ENCODE assay signal across 19 mouse cellular contexts in genomic region chrX:7444583-7444982, GRCm38 (mm10).
DNase-seq lines count a peak whose midpoint lies in the region; ATAC-seq and TF ChIP-seq lines count a peak whose summit lies in the region.
"Had no signal": no experiment of that assay in that cellular context is flagged by ENCODE, and none has a peak within 500 bp of the region (broad histone marks: within the 10 kb centered on the region; RNA-seq: fewer than 3 reads in every experiment).

No protein-coding gene starts in this region.

- no peak for TF ChIP-seq EP300 in heart, adult 2 months (IDR thresholded peaks at IDR 0.05; ENCODE audit: insufficient read depth, low read depth, low read length)

- TF ChIP-seq POLR2A in heart, adult 2 months (IDR thresholded peaks at IDR 0.05; ENCODE audit: insufficient read depth, low read depth, low read length) = no peak
- TF ChIP-seq POLR2A in cerebellum, adult 2 months (IDR thresholded peaks at IDR 0.05; ENCODE audit: borderline replicate concordance, insufficient read depth, low read length) = no peak

- H3K27ac ChIP-seq in heart, embryonic 11.5 days (ENCODE audit: low read depth, low read length) = peak overlapping the region; percentile 59
- H3K27ac ChIP-seq in heart, adult 2 months = no peak overlapping the region
- H3K27ac ChIP-seq in kidney, embryonic 14.5 days (ENCODE audit: low read depth, low read length) = peak overlapping the region; percentile 78
- H3K27ac ChIP-seq in neural tube, embryonic 15.5 days (replicated peaks) = no peak overlapping the region
- no peak overlapping the region for H3K27ac ChIP-seq in cerebellum, adult 2 months (ENCODE audit: insufficient read depth, low read length)
- H3K27ac ChIP-seq: forebrain, embryonic 12.5 days; hindbrain, embryonic 10.5 days; liver, embryonic 15.5 days; midbrain, embryonic 15.5 days had no signal

- no peak for TF ChIP-seq CTCF in heart, adult 2 months (IDR thresholded peaks at IDR 0.05)
- no peak for TF ChIP-seq CTCF in cerebellum, adult 2 months (IDR thresholded peaks at IDR 0.05; ENCODE audit: borderline replicate concordance, insufficient read depth, low read depth, low read length)

- H3K9me3 ChIP-seq in heart, embryonic 11.5 days (replicated peaks; ENCODE audit: control insufficient read depth, low read length) = no peaks in the 10 kb centered on the region
- H3K9me3 ChIP-seq in kidney, embryonic 14.5 days (ENCODE audit: control insufficient read depth, low read length) = no peaks in the 10 kb centered on the region
- no peaks in the 10 kb centered on the region for H3K9me3 ChIP-seq in neural tube, embryonic 15.5 days (replicated peaks)
- H3K9me3 ChIP-seq: forebrain, embryonic 12.5 days; heart, embryonic 15.5 days; hindbrain, embryonic 10.5 days; liver, embryonic 15.5 days; midbrain, embryonic 15.5 days had no signal

- intact Hi-C loops in heart, adult 2 months (cut with DNase I) = no loop called here

- H3K27me3 ChIP-seq in heart, embryonic 11.5 days (ENCODE audit: control insufficient read depth, insufficient read depth, low read length) = no peaks in the 10 kb centered on the region
- H3K27me3 ChIP-seq in heart, adult 2 months (ENCODE audit: control insufficient read depth, insufficient read depth, low read length) = no peaks in the 10 kb centered on the region
- H3K27me3 ChIP-seq in kidney, embryonic 14.5 days (ENCODE audit: control insufficient read depth, insufficient read depth, low read length) = no peaks in the 10 kb centered on the region
- H3K27me3 ChIP-seq in neural tube, embryonic 15.5 days (replicated peaks) = no peaks in the 10 kb centered on the region
- no peaks in the 10 kb centered on the region for H3K27me3 ChIP-seq in cerebellum, adult 2 months (ENCODE audit: control insufficient read depth, insufficient read depth, low read length)
- H3K27me3 ChIP-seq: forebrain, embryonic 12.5 days; heart, embryonic 15.5 days; liver, embryonic 15.5 days; midbrain, embryonic 15.5 days had no signal

- no peaks in the 10 kb centered on the region for H3K36me3 ChIP-seq in heart, embryonic 11.5 days (ENCODE audit: control insufficient read depth, insufficient read depth, low read length)
- H3K36me3 ChIP-seq in heart, adult 2 months (ENCODE audit: control insufficient read depth, insufficient read depth, low read length) = no peaks in the 10 kb centered on the region
- no peaks in the 10 kb centered on the region for H3K36me3 ChIP-seq in kidney, embryonic 14.5 days (ENCODE audit: control insufficient read depth, insufficient read depth, low read length)
- no peaks in the 10 kb centered on the region for H3K36me3 ChIP-seq in neural tube, embryonic 15.5 days
- H3K36me3 ChIP-seq: forebrain, embryonic 12.5 days; heart, embryonic 15.5 days; hindbrain, embryonic 10.5 days; liver, embryonic 15.5 days; midbrain, embryonic 15.5 days had no signal

- WGBS in heart, embryonic 11.5 days (ENCODE audit: insufficient replicate concordance) = 41% methylated on average over 6 of the region's 6 CpGs
- 61% methylated on average over 6 of the region's 6 CpGs for WGBS in heart, adult 2 months
- 49% methylated on average over 6 of the region's 6 CpGs for WGBS in kidney, embryonic 14.5 days
- 24% methylated on average over 6 of the region's 6 CpGs for WGBS in neural tube, embryonic 15.5 days
- 43% methylated on average over 6 of the region's 6 CpGs for WGBS in cerebellum, adult 2 months

- no peak overlapping the region for H3K4me3 ChIP-seq in heart, embryonic 11.5 days (ENCODE audit: low read depth, low read length)
- no peak overlapping the region for H3K4me3 ChIP-seq in heart, adult 2 months
- no peak overlapping the region for H3K4me3 ChIP-seq in kidney, embryonic 14.5 days (ENCODE audit: low read length)
- no peak overlapping the region for H3K4me3 ChIP-seq in neural tube, embryonic 15.5 days (replicated peaks)
- H3K4me3 ChIP-seq in cerebellum, adult 2 months (replicated peaks; ENCODE audit: insufficient read depth, low read depth, low read length) = no peak overlapping the region
- H3K4me3 ChIP-seq: forebrain, embryonic 12.5 days; heart, embryonic 15.5 days; hindbrain, embryonic 10.5 days; liver, embryonic 15.5 days; midbrain, embryonic 15.5 days; myocyte had no signal

- H3K9ac ChIP-seq in heart, embryonic 11.5 days (ENCODE audit: low read depth, low read length) = no peak overlapping the region
- H3K9ac ChIP-seq in heart, adult 2 months (ENCODE audit: low read depth, low read length) = no peak overlapping the region
- H3K9ac ChIP-seq in kidney, embryonic 14.5 days (ENCODE audit: low read depth, low read length) = no peak overlapping the region
- H3K9ac ChIP-seq in neural tube, embryonic 15.5 days (replicated peaks) = no peak overlapping the region
- H3K9ac ChIP-seq: forebrain, embryonic 12.5 days; heart, embryonic 15.5 days; liver, embryonic 15.5 days; midbrain, embryonic 15.5 days had no signal

- DNase-seq in heart, adult 2 months = no peak
- no peak for DNase-seq in kidney, postnatal 36 days
- peak; percentile 14 for DNase-seq in neural tube, embryonic 10.5 days (ENCODE audit: extremely low spot score, low spot score)
- DNase-seq in retina, postnatal 1 day = peak; percentile 24
- DNase-seq in cerebellum, adult 2 months = no peak
- DNase-seq: B cell, adult 2 months; cerebellum, adult 11-12 months; cerebellum, postnatal 25 days; right cerebral cortex, postnatal 4 days; thymus, postnatal 25 days had no signal

- H3K4me1 ChIP-seq in heart, embryonic 11.5 days (ENCODE audit: control insufficient read depth, insufficient read depth, low read length) = no peaks in the 10 kb centered on the region
- H3K4me1 ChIP-seq in heart, adult 2 months (ENCODE audit: control insufficient read depth, insufficient read depth, low read length) = no peaks in the 10 kb centered on the region
- H3K4me1 ChIP-seq in kidney, embryonic 14.5 days (ENCODE audit: control insufficient read depth, insufficient read depth, low read length) = peaks cover 5% of the 10 kb centered on the region; the same call in 1 of the 2 replicates
- H3K4me1 ChIP-seq in neural tube, embryonic 15.5 days = no peaks in the 10 kb centered on the region
- no peaks in the 10 kb centered on the region for H3K4me1 ChIP-seq in cerebellum, adult 2 months (ENCODE audit: control insufficient read depth, insufficient read depth, low read length)
- H3K4me1 ChIP-seq: heart, embryonic 15.5 days; liver, embryonic 15.5 days; midbrain, embryonic 15.5 days had no signal

- no peak for ATAC-seq in heart, embryonic 11.5 days (replicated peaks; ENCODE audit: insufficient number of reproducible peaks, low FRiP score, low TSS enrichment)
- peak; percentile 62; the same call in 1 of the 2 replicates for ATAC-seq in kidney, embryonic 14.5 days (ENCODE audit: low FRiP score, low TSS enrichment)
- ATAC-seq in neural tube, embryonic 15.5 days (ENCODE audit: low FRiP score) = no peak
- ATAC-seq: midbrain, embryonic 15.5 days had no signal

- no peak overlapping the region for H3K4me2 ChIP-seq in heart, embryonic 11.5 days
- peak overlapping the region; percentile 17; the same call in 1 of the 2 replicates for H3K4me2 ChIP-seq in kidney, embryonic 14.5 days (replicated peaks; ENCODE audit: low read depth, low read length)
- H3K4me2 ChIP-seq in neural tube, embryonic 15.5 days = no peak overlapping the region
- H3K4me2 ChIP-seq: forebrain, embryonic 12.5 days; heart, embryonic 15.5 days; liver, embryonic 15.5 days; midbrain, embryonic 15.5 days had no signal

- H3K79me2 ChIP-seq in heart, adult 2 months (replicated peaks; ENCODE audit: control insufficient read depth, insufficient read depth, low read length) = no peaks in the 10 kb centered on the region

Comparison
In these comparisons a context has a peak if more than half of its experiments do, and no peak if none do; other contexts are left out.
1. H3K27ac ChIP-seq: peak in heart, embryonic 11.5 days (single experiment) and kidney, embryonic 14.5 days (single experiment); none in heart, adult 2 months (single experiment), neural tube, embryonic 15.5 days (single experiment) and cerebellum, adult 2 months (single experiment).
2. DNase-seq: peak in neural tube, embryonic 10.5 days (single experiment) and retina, postnatal 1 day (single experiment); none in heart, adult 2 months (0 of 2), kidney, postnatal 36 days (0 of 2) and cerebellum, adult 2 months (0 of 2).